Mouse (Mus musculus) urinary bladder, adult 2 months (tissue): Measurements from ENCODE around the gene Serpinb9f. TPM values are rescaled to one million over a fixed set of nuclear protein-coding genes. Genes with fewer than 3 reads are reported as not detected.
"Not testable (repeated sequence)": the region's sequence is repeated elsewhere in the genome, so short reads cannot be mapped to it uniquely, and the experiment has no call there.

Experiments
- DNase-seq: peaks from one replicate; pipeline ENCODE4 v3.0.0; 2022; ENCODE audit warnings: low spot score
- polyA plus RNA-seq: library from polyadenylated mRNA; depleted of rRNA; stranded (reverse); fragments of >200 nt; gene quantifications from 2 replicates; pipeline ENCODE4 v1.2.3, GENCODE M21; 2012; rRNA removed

The Serpinb9f gene
- 0.04 TPM in 1 of 2 replicates, not detected in the other for polyA plus RNA-seq

DNA sequence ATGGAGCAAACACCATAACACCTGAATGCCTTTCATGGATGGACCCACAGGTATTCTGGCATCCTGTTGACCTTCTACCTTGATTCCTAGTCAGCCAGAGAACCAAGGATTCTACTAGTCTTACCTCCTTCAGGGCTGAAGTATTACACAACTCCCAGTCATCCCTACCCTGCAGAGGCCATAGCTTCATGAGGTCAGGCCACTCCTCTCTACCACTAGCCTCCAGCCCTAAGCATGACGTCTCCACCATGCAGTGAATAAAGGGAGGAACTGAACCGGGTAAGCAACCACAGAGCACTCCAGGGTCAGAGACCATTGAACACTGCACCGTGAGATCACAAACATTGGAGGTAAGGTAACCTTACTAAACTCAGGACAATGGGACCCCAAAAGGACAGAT, at the start of gene Serpinb9f:
Gene Serpinb9f, plus strand, starts transcription at position 301 of the 400 bp plus-strand sequence.
- DNase-seq, result not testable (repeated sequence)

DNA sequence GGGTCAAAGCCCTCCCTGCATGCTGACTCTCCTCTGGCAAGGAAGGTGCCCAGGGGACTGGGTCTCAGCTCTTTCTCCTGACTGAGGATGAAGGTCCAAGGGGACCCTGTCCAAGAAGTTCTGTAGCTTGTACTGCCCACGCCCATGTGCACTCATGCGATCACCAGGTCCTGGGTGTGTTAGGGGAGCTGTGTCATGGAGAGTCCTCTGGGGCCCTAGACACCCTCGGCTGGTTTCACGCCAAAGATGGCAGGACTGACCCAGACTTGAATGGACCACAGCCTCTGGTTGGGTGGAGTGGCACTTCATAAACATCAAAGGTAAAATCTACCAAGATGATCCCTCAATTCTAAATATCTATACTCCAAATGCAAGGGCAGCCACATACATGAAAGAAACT, 15.2 kb upstream of the Serpinb9f start:
- not testable (repeated sequence) for DNase-seq

- not testable (repeated sequence) for DNase-seq
Measured at GRCm38 (mm10) chr13:33356666-33357065, 32.8 kb downstream of the Serpinb9f start.

Other genes starting within 250 kb of the Serpinb9f start
- gene Serpinb1b, start 245.5 kb upstream of the Serpinb9f start, polyA plus RNA-seq, result 0.12 and 0.19 TPM in 2 replicates
- not detected in 2 replicates for gene Serpinb9c, start 164.3 kb upstream of the Serpinb9f start, polyA plus RNA-seq
- gene Serpinb9d, start 131.1 kb upstream of the Serpinb9f start, polyA plus RNA-seq, result not detected in 2 replicates
- gene Serpinb9e, start 74.5 kb upstream of the Serpinb9f start, polyA plus RNA-seq, result not detected in 2 replicates
- not detected in 2 replicates for gene Gm11397, start 71.7 kb downstream of the Serpinb9f start, polyA plus RNA-seq
- not detected in 2 replicates for gene Serpinb9g, start 160.7 kb downstream of the Serpinb9f start, polyA plus RNA-seq